Mouse (Mus musculus) kidney, adult 2 months (tissue): ENCODE measurements at regions not wholly inside any gene's neighbourhood (a gene's known extent, or its start where the extent isn't known, plus 50 kb on each side); places are given as distances from the start of the nearest gene placed in this dataset.
A peak's percentile ranks its signal among the peaks of the same experiment; 100 is the strongest.

Source experiments
- DNase-seq: peaks from one replicate; pipeline ENCODE4 v3.0.0; 2021
- H3K27ac ChIP-seq: fragments of 200-500 bp; 2 replicates; pipeline ENCODE4 v1.5.1; 2012; ENCODE audit warnings: low read depth, low read length, control low read depth, inconsistent platforms; ENCODE audit not compliant: insufficient read depth
- H3K27me3 ChIP-seq: fragments of 200-500 bp; replicated peaks from 2 replicates; pipeline ENCODE4 v1.6.1; 2012; ENCODE audit warnings: mild to moderate bottlenecking, moderate library complexity, low read length, inconsistent platforms; ENCODE audit not compliant: control insufficient read depth, insufficient read depth
- H3K36me3 ChIP-seq: fragments of 200-500 bp; 2 replicates; pipeline ENCODE4 v1.6.1; 2012; ENCODE audit warnings: mild to moderate bottlenecking, moderate library complexity, low read length, inconsistent platforms; ENCODE audit not compliant: control insufficient read depth, insufficient read depth
- H3K4me1 ChIP-seq: fragments of 200-500 bp; 2 replicates; pipeline ENCODE4 v1.6.1; 2011; ENCODE audit warnings: low read length; ENCODE audit not compliant: control insufficient read depth, insufficient read depth
- H3K4me3 ChIP-seq: fragments of 200-500 bp; 2 replicates; pipeline ENCODE4 v1.5.1; 2011; ENCODE audit warnings: mild to moderate bottlenecking, low read depth, low read length, control low read depth; ENCODE audit not compliant: insufficient read depth
- CTCF ChIP-seq: fragments of 200-500 bp; conservative IDR thresholded peaks from 2 replicates; pipeline ENCODE4 v1.5.1; 2011; ENCODE audit warnings: low read depth, mild to moderate bottlenecking, control low read depth, low read length, moderate library complexity, mixed read lengths; ENCODE audit not compliant: insufficient read depth, insufficient read length
- POLR2A ChIP-seq: fragments of 200-500 bp; IDR thresholded peaks from one replicate; pipeline ENCODE4 v1.6.1; 2011; ENCODE audit warnings: low read depth, low read length, control low read depth
- WGBS: fragments of 180-500 bp; shearing (Covaris S2); methylation state at CpG from one replicate; pipeline ENCODE4 v1.1.7; 2018; 5-methylcytosine and 5-hydroxymethylcytosine counted together

- DNase-seq, result peak; percentile 70
- Histone ChIP-seq H3K4me3 (no peak overlapping the region), H3K27me3 (no peaks in the 10 kb centered on the region), H3K27ac (peak overlapping the region; percentile 7; the same call in 1 of the 2 replicates), H3K4me1 (peaks cover 3% of the 10 kb centered on the region; the same call in 1 of the 2 replicates), H3K36me3 (no peaks in the 10 kb centered on the region)
- 32% methylated on average over 7 of the region's 7 CpGs for WGBS
- TF ChIP-seq POLR2A (no peak), CTCF (no peak)
Measured at GRCm38 (mm10) chr7:63824009-63824408, 92.6 kb upstream of the E030018B13Rik start.

GRCm38 (mm10) chr7:63829362-63829920, 87.2 kb upstream of the E030018B13Rik start:
- no peak for DNase-seq
- no peak for TF ChIP-seq POLR2A
- TF ChIP-seq CTCF, result no peak
- WGBS, result 42% methylated on average over 9 of the region's 9 CpGs

GRCm38 (mm10) chr7:63833676-63834075, 83.0 kb upstream of the E030018B13Rik start:
- no peaks in the 10 kb centered on the region for H3K27me3 ChIP-seq
- TF ChIP-seq POLR2A (no peak), CTCF (no peak)
- H3K27ac ChIP-seq, result no peak overlapping the region
- 84% methylated on average over 6 of the region's 6 CpGs for WGBS
- no peaks in the 10 kb centered on the region for H3K36me3 ChIP-seq
- H3K4me3 ChIP-seq, result no peak overlapping the region
- no peak for DNase-seq
- H3K4me1 ChIP-seq, result no peaks in the 10 kb centered on the region

More at GRCm38 (mm10) chr7:63829362-63829920, 87.2 kb upstream of the E030018B13Rik start:
- H3K4me1 ChIP-seq, result 0 out of 2 replicates have a peak, but pooled peaks cover 1% of the 10 kb centered on the region
- no peak overlapping the region for H3K4me3 ChIP-seq
- no peak overlapping the region for H3K27ac ChIP-seq
- no peaks in the 10 kb centered on the region for H3K27me3 ChIP-seq
- no peaks in the 10 kb centered on the region for H3K36me3 ChIP-seq

GRCm38 (mm10) chr7:63835958-63836357, 80.7 kb upstream of the E030018B13Rik start:
- H3K4me1 ChIP-seq, result no peaks in the 10 kb centered on the region
- H3K27me3 ChIP-seq, result no peaks in the 10 kb centered on the region
- H3K27ac ChIP-seq, result no peak overlapping the region
- no peak overlapping the region for H3K4me3 ChIP-seq
- H3K36me3 ChIP-seq, result no peaks in the 10 kb centered on the region
- TF ChIP-seq POLR2A (no peak), CTCF (no peak)
- DNase-seq, result no peak
